Mouse (Mus musculus) adrenal gland, postnatal 10 days (tissue): ENCODE results near the gene Ddx54. TPM values are rescaled to one million over a fixed set of nuclear protein-coding genes. Genes with fewer than 3 reads are reported as not detected.
A peak's percentile ranks its signal among the peaks of the same experiment; 100 is the strongest.

Experiments used
- DNase-seq: peaks from one replicate; pipeline ENCODE4 v3.0.0; 2021; ENCODE audit warnings: mixed read lengths
- total RNA-seq, 2 experiments: library from RNA; stranded (reverse); gene quantifications; 2 replicates each; pipeline ENCODE4 v1.2.3; 2021

Gene Ddx54
- total RNA-seq, 2 experiments from 2014 or later = 36.0 to 36.1 TPM

DNA sequence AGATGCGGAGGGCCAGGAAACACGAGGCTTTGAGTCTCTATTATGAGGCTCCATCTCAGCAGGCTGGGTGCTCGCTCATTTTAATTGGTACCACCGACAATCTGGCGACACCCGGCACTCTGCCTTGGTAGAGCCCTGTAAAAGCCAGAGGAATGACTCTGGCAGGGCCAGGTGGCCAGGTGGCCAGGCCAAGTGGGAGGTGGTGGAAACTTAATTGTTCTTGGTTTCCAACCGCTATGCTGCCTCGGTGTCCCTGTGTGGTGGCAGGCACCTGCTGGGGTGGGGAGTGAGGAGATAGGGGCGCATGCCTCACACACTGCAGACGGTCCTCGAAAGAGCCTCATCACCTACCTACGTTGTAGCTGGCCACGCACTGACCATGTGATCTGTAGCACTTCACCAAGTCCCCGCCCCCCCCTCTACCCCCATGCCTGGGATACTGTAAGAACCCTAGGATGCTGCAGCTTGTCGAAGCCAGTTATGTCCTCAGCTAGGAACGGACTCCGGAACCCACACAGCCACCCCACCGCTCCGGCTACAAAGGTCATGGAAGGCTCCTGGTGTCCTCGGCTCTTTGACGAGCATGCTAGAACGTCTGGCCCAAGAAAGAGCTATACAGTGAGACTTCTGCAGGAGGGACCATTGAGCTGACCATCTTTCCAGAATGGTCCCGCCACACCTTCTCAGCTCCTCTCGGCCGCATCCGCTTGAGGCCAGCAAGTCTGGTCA lies 32.5 kb upstream of the Ddx54 start:
- no peak for DNase-seq

DNA sequence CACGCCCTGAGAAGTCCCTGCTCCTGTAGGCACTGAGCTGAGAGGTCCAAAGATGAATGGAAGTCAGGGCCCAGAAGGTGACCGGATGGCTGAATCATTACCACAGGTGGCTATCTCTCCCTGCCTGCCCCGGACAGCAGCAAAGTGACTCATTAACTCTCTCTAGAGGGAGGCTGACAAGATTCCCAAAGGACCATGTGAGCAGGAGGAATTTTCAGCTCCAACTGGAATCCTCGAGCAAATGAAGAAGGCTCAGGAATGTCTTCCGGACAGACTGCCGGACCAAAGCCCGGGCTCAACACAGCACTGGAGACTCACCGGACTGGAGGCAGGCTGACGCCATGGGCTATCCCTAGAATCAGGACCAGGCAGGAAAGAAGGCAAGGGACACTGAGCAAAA lies 30.5 kb upstream of the Ddx54 start:
- DNase-seq = no peak

GRCm38 (mm10) chr5:120583511-120583910 lies 29.0 kb upstream of the Ddx54 start:
- DNase-seq = no peak

GRCm38 (mm10) chr5:120584968-120585367 lies 27.6 kb upstream of the Ddx54 start:
- no peak for DNase-seq

DNA sequence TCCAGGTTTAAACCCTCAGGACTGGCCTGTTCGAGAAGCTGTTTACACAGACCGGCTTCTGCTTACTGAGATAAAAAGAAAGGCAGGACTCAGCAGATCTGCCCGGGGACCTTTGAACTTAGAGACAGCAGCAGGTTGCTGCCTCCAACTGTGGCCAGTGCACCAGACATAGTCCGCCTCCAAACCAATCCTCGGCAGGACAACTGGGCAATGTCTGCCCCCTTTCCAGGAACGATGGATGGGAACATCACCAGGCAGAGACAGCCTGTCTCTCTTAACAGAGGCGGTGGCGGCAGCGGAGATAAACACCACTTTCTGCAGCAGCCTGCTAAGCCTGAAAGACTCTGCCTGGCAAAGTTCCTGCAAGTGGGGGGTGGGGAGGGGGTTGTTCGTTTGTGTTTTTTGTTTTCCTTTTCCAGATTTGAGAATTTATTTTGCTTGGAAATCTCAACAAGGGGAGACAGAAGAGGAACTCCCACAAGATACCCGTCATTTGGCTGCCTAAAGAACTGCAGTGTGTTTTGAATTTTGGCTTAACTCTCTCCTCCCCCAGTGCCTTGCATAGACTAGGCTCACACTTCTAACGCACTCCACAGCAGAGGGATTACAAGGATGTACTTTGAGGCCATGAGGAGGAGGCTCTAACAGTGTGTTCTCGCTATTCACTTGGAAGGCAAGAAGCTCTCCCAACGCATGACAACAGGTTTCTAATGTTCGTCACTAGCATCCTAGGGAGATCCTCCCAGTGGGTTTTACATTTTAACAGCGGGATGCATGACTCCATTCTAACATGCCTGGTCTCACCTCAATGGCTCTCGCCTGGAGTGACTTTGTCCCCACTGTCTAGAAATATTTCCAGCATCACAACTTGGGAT lies 25.6 kb upstream of the Ddx54 start:
- peak; percentile 48 for DNase-seq

- no peak for DNase-seq
Observed at GRCm38 (mm10) chr5:120587616-120587926, 25.0 kb upstream of the Ddx54 start.

DNA sequence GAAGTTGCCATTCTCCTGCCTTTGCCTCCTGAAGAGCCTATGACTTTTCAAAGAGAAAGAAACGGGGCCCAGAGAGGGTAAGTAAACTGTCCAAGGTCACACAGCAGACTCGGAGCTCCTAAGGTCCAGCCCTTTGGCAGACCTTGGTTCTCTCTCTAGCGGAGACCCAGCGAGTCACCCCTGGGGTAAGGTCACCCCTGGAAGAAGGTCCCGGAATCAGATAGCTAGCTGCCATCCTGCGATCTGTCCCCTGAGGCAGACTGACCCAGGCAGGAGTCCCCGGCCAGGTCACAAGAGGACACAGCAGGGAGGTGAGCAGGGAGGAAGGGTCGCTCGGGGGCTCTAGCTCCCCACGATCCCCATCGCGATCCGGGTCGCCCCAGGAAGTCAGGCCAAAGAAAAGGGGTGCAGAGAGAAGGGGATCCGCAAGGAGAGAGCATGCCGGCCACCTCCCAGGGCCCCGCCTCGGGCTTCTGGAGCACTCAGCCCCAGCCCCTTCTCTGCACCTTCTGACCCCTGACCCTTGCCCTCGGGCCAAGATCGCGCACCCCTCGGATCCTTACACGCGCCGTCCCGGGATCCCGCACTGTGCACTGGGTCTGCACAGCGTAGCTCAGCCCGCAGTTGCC lies 24.5 kb upstream of the Ddx54 start:
- peak; percentile 56 for DNase-seq

GRCm38 (mm10) chr5:120588569-120589094 lies 23.9 kb upstream of the Ddx54 start, which contains the start of the genes Tpcn1 and Iqcd:
Tpcn1 (minus strand) TSS chr5:120588673.
Iqcd (plus strand) TSS chr5:120589016.
- peak; percentile 99 for DNase-seq

GRCm38 (mm10) chr5:120590356-120591010 lies 22.1 kb upstream of the Ddx54 start:
- peak; percentile 59 for DNase-seq

GRCm38 (mm10) chr5:120592141-120592540 lies 20.4 kb upstream of the Ddx54 start:
- DNase-seq = no peak

DNA sequence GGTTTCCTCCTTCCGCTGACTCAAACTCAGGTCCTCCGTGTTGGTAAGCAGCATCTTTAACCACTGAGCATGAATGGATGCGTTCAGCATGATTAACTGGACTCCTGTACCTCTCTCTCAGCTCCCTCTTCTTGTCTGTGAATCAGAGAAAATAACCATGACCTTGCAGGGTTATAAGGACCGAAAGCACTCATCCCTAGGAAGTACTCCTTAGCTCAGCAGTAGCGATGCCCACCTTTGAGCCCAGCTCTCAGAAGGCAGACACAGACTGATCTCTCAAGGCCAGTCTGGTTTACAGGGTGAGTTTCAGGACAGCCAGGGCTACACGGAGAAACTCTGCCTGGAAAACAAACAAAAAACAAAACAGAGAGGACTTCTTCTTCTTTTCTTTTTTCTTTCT lies 18.1 kb upstream of the Ddx54 start:
- DNase-seq = no peak

DNA sequence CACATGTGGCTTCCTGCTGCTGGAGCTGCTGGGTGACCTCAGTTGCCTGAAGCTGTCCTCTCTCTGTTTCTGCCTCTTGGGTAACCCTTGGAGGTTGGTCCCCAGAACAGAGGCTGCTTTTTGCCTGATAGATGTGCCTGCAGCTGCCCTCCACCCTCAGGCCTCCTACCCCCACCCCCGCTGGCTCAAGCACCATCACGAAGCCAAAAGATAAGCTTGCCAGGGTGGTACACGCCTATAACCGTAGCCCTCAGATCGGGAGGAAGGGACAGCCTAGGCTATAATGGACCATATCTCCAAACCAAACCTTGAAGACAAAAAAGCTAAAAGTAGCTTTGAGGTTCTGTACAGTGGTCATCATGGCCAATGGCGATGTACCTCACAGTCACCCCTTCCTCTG lies 12.9 kb upstream of the Ddx54 start:
- no peak for DNase-seq

DNA sequence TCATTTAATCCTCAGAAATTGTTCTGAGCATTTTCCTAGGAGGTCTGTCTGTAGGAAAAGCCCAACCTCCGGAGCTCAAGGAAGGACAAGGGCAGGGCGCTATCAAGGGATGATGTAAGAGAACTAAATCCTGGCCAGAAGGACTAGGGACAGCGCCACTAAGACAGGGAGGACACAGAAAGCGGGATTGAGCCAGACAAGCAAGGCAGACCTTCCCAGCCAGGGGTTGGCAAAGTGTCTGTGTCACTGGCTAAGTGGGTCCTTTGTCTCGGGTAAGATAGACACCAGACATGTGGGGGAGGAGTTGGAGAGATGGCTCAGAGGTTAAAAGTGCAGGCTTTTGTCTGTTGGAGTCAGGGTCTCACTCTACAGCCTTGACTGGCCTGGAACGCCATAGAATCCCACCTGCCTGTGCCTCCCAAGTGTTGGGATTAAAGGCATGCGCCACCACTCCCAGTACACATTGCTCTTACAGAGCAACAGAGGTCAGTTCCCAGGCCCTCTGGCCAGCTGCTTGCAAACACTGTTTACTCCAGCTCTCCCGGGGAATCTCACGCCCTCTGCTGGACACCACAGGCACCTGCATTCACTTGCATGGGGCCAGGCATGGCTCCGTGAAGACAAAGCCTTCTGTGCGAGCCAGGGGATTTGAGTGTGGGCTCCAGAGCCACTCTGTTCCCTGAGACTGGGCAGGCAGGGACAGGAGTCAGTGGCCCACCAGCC lies 11.4 kb upstream of the Ddx54 start:
- peak; percentile 56 for DNase-seq

DNA sequence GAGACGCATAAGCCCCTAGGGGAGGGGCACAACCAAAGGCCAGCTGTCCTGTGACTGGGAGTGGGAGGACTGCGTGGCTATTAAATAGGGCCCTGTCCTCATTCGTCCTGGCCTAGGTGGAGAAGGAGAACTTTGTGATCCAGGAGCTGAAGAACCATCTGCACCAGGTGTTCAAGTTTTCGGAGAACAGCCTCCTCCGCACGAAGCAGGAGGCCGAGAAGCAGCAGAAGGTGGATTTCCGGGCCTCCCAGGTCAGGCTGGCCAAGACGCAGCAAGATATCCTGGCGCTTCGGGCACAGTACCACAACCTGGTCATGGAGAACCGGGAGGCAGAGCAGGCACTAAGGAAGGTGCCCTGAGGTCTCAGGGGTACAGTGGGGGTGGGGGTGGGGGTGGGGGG lies 10.3 kb upstream of the Ddx54 start:
- DNase-seq = no peak

- no peak for DNase-seq
Observed at GRCm38 (mm10) chr5:120603515-120603914, 9.0 kb upstream of the Ddx54 start.

DNA sequence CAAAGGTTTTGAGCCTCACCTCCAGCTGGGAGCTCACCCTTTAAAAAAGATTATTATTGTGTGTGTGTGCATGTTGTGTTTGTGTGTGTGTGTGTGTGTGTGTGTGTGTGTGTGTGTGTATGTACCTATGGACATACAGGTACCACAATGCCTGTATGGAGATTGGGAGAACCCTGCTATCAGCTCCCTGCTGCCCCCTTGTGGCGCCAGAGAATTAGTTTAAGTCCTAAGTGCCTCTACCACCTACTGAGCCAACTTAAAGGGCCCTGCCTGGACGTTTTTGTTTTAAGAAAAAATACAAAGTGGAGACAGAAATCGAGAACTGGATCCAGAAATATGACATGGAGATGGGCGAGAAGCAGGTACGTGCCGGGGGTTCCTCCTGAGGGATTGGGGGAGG lies 7.7 kb upstream of the Ddx54 start:
- DNase-seq = peak; percentile 91

GRCm38 (mm10) chr5:120605241-120605661 lies 7.3 kb upstream of the Ddx54 start:
- no peak for DNase-seq

DNA sequence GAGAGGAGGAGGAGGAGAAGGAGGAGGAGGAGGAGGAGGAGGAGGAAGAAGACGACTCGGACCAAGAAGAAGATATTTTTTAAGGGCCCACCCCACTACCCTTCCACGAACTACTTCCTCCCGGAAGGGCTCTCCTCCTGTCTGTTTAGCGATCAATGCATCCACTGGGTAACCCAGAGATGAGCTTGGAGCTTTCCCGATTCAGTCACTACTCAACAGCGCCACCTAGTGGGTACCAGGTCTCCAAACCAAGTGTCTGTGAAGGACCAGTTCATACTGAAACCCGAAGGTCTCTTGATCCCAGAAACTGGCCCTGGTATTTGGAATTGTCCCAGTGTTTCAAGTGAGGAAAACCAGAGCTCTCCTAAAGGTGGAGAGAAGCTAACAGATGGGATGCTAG lies 6.9 kb upstream of the Ddx54 start:
- DNase-seq = peak; percentile 95

GRCm38 (mm10) chr5:120606590-120607200 lies 5.8 kb upstream of the Ddx54 start:
- no peak for DNase-seq

DNA sequence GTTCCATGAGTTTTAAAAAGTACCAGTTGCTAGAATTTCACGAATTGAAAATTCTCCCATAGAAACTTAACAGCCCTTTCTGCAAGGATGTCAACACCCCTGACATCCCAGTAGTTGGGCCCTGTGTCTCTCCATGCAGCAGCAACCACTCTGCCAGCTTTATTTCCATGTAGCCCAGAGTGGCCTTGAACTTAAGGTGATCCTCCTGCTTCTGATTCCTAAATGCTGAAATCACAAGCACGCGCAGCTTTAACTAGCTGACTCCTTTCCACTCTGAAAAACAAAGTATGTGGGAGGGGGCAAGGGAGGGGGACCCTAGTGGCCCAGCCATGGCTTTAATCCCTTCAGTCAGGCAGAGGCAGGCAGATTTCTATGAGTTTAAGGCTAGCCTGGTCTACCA lies 5.2 kb upstream of the Ddx54 start:
- DNase-seq = no peak

GRCm38 (mm10) chr5:120609246-120609775 lies 3.2 kb upstream of the Ddx54 start:
- no peak for DNase-seq
